Mouse (Mus musculus): Measurements from ENCODE around the gene Runx1.

Runx1 gene

GRCm38 (mm10) chr16:92612546-92612945, 213.4 kb downstream of the Runx1 start:
- DNase-seq (ENCODE audit: low read depth, low spot score): no peak

GRCm38 (mm10) chr16:92611641-92612149, 214.3 kb downstream of the Runx1 start:
- no peak for DNase-seq (ENCODE audit: low read depth, low spot score)

GRCm38 (mm10) chr16:92610464-92610863, 215.5 kb downstream of the Runx1 start:
- DNase-seq (ENCODE audit: low read depth, low spot score): no peak

GRCm38 (mm10) chr16:92609717-92610077, 216.3 kb downstream of the Runx1 start:
- DNase-seq (ENCODE audit: low read depth, low spot score): no peak

GRCm38 (mm10) chr16:92609006-92609716, 216.8 kb downstream of the Runx1 start:
- DNase-seq (ENCODE audit: low read depth, low spot score): no peak

GRCm38 (mm10) chr16:92608180-92608960, 217.6 kb downstream of the Runx1 start:
- DNase-seq (ENCODE audit: low read depth, low spot score): no peak

- no peak for DNase-seq (ENCODE audit: low read depth, low spot score)
These were observed 219.4 kb downstream of the Runx1 start for GRCm38 (mm10) chr16:92606491-92606965.

GRCm38 (mm10) chr16:92605606-92606490, 220.1 kb downstream of the Runx1 start:
- DNase-seq (ENCODE audit: low read depth, low spot score): no peak

GRCm38 (mm10) chr16:92602504-92602903, 223.4 kb downstream of the Runx1 start:
- no peak for DNase-seq (ENCODE audit: low read depth, low spot score)

- DNase-seq (ENCODE audit: low read depth, low spot score): no peak
These were observed 224.6 kb downstream of the Runx1 start for GRCm38 (mm10) chr16:92601270-92601826.

GRCm38 (mm10) chr16:92599451-92599850, 226.5 kb downstream of the Runx1 start:
- DNase-seq (ENCODE audit: low read depth, low spot score): no peak

- no peak for DNase-seq (ENCODE audit: low read depth, low spot score)
These were observed 228.3 kb downstream of the Runx1 start for GRCm38 (mm10) chr16:92597655-92598054.

GRCm38 (mm10) chr16:92592207-92592606, 233.7 kb downstream of the Runx1 start:
- DNase-seq (ENCODE audit: low read depth, low spot score): no peak

- DNase-seq (ENCODE audit: low read depth, low spot score): no peak
These were observed 234.2 kb downstream of the Runx1 start for GRCm38 (mm10) chr16:92591783-92592182.

GRCm38 (mm10) chr16:92587836-92588235, 238.1 kb downstream of the Runx1 start:
- DNase-seq (ENCODE audit: low read depth, low spot score): no peak

- DNase-seq (ENCODE audit: low read depth, low spot score): no peak
These were observed 244.2 kb downstream of the Runx1 start for GRCm38 (mm10) chr16:92581767-92582166.

GRCm38 (mm10) chr16:92580981-92581380, 245.0 kb downstream of the Runx1 start:
- no peak for DNase-seq (ENCODE audit: low read depth, low spot score)

- DNase-seq (ENCODE audit: low read depth, low spot score): no peak
These were observed 246.9 kb downstream of the Runx1 start for GRCm38 (mm10) chr16:92578915-92579653.

- DNase-seq (ENCODE audit: low read depth, low spot score): no peak
These were observed 248.6 kb downstream of the Runx1 start for GRCm38 (mm10) chr16:92577381-92577780.

GRCm38 (mm10) chr16:92575792-92576191, 250.2 kb downstream of the Runx1 start:
- no peak for DNase-seq (ENCODE audit: low read depth, low spot score)

- no peak for DNase-seq (ENCODE audit: low read depth, low spot score)
These were observed 252.8 kb downstream of the Runx1 start for GRCm38 (mm10) chr16:92573193-92573592.
